Mouse (Mus musculus): ENCODE data around the gene Pard3b.

The Pard3b gene

GRCm38 (mm10) chr1:62244191-62244984 is 605.8 kb downstream of the Pard3b start:
- DNase-seq (ENCODE audit: low spot score): no peak

- no peak for DNase-seq (ENCODE audit: low spot score)
Observed at GRCm38 (mm10) chr1:62252432-62252831, 613.8 kb downstream of the Pard3b start.

- DNase-seq (ENCODE audit: low spot score): no peak
Observed at GRCm38 (mm10) chr1:62254316-62254715, 615.7 kb downstream of the Pard3b start.

GRCm38 (mm10) chr1:62254888-62255287 is 616.3 kb downstream of the Pard3b start:
- DNase-seq (ENCODE audit: low spot score): no peak

GRCm38 (mm10) chr1:62276466-62276865 is 637.8 kb downstream of the Pard3b start:
- no peak for DNase-seq (ENCODE audit: low spot score)

- DNase-seq (ENCODE audit: low spot score): no peak
Observed at GRCm38 (mm10) chr1:62278586-62278985, 640.0 kb downstream of the Pard3b start.

- DNase-seq (ENCODE audit: low spot score): no peak
Observed at GRCm38 (mm10) chr1:62280586-62280985, 642.0 kb downstream of the Pard3b start.

GRCm38 (mm10) chr1:62282835-62283234 is 644.2 kb downstream of the Pard3b start:
- DNase-seq (ENCODE audit: low spot score): no peak

GRCm38 (mm10) chr1:62283624-62284023 is 645.0 kb downstream of the Pard3b start:
- DNase-seq (ENCODE audit: low spot score): no peak

- no peak for DNase-seq (ENCODE audit: low spot score)
Observed at GRCm38 (mm10) chr1:62309376-62309775, 670.8 kb downstream of the Pard3b start.

- no peak for DNase-seq (ENCODE audit: low spot score)
Observed at GRCm38 (mm10) chr1:62325237-62325636, 686.6 kb downstream of the Pard3b start.

- DNase-seq (ENCODE audit: low spot score): no peak
Observed at GRCm38 (mm10) chr1:62327743-62328142, 689.1 kb downstream of the Pard3b start.

GRCm38 (mm10) chr1:62328808-62329207 is 690.2 kb downstream of the Pard3b start:
- DNase-seq (ENCODE audit: low spot score): no peak

GRCm38 (mm10) chr1:62333016-62333415 is 694.4 kb downstream of the Pard3b start:
- DNase-seq (ENCODE audit: low spot score): no peak

- no peak for DNase-seq (ENCODE audit: low spot score)
Observed at GRCm38 (mm10) chr1:62334196-62334595, 695.6 kb downstream of the Pard3b start.

- no peak for DNase-seq (ENCODE audit: low spot score)
Observed at GRCm38 (mm10) chr1:62340261-62340660, 701.6 kb downstream of the Pard3b start.

GRCm38 (mm10) chr1:62344286-62344685 is 705.7 kb downstream of the Pard3b start:
- no peak for DNase-seq (ENCODE audit: low spot score)

GRCm38 (mm10) chr1:62348371-62348770 is 709.7 kb downstream of the Pard3b start:
- DNase-seq (ENCODE audit: low spot score): no peak

- no peak for DNase-seq (ENCODE audit: low spot score)
Observed at GRCm38 (mm10) chr1:62355496-62355895, 716.9 kb downstream of the Pard3b start.

GRCm38 (mm10) chr1:62374427-62375050 is 735.9 kb downstream of the Pard3b start:
- no peak for DNase-seq (ENCODE audit: low spot score)

GRCm38 (mm10) chr1:62378335-62378734 is 739.7 kb downstream of the Pard3b start:
- DNase-seq (ENCODE audit: low spot score): no peak

- DNase-seq (ENCODE audit: low spot score): no peak
Observed at GRCm38 (mm10) chr1:62382807-62383514, 744.3 kb downstream of the Pard3b start.

- DNase-seq (ENCODE audit: low spot score): no peak
Observed at GRCm38 (mm10) chr1:62384241-62384640, 745.6 kb downstream of the Pard3b start.

Measured in spleen, adult 12 weeks (tissue).